Mouse (Mus musculus) G1E-ER4 (cell line): Measurements from ENCODE around the gene Tmem190. TPM values are rescaled to one million over a fixed set of nuclear protein-coding genes. Genes with fewer than 3 reads are reported as not detected.

Experiments used
- GATA1 ChIP-seq: IDR thresholded peaks from one replicate; pipeline ENCODE4 v1.8.0; 2012; ENCODE audit warnings: low read length, inconsistent platforms
- polyA plus RNA-seq: library from polyadenylated mRNA; stranded (reverse); fragments of >175 nt; gene quantifications from 2 replicates; pipeline ENCODE4 v1.2.3, GENCODE M21; 2012

Gene Tmem190
- polyA plus RNA-seq, 1 experiment, result 0.12 TPM

DNA sequence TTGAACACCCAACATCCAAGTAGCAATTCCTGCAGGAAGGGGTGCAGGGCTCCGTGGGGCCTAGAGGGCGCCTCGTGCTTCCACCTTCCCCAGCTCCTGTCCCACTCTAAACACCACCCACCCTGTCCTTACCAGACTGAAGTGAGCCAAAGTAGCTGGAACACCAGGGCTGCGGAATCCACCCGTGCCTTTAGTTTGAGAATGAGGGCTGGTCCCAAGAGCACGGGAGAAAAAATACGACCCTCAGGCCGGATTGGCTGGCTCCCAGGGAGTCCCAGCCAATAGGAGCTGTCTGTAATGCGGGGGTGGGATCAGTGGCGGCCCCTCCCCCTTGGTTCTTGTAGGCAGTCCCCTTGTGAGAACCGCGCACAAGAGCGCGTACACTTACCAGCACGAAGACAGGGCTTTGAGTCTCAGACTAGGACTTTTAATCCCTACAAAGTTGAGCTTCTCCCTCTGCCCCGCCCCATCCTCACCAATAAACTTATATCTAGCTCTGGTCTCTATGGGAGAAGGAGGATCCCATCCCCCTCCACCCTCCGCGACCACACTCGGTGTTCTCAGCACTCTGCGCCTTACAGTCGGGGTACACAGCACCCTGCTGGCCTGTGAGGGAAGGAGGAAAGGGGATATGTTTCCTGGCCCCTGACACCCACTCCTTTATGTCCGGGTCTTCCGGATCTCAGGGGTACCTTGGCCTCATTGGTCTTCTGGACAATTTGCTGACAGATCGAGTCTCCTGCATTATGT lies 29.7 kb upstream of the Tmem190 start, which contains the start of gene Cox6b2:
Cox6b2 (minus strand) TSS at position 274 of the 750 bp plus-strand sequence.
- no peak for TF ChIP-seq GATA1

DNA sequence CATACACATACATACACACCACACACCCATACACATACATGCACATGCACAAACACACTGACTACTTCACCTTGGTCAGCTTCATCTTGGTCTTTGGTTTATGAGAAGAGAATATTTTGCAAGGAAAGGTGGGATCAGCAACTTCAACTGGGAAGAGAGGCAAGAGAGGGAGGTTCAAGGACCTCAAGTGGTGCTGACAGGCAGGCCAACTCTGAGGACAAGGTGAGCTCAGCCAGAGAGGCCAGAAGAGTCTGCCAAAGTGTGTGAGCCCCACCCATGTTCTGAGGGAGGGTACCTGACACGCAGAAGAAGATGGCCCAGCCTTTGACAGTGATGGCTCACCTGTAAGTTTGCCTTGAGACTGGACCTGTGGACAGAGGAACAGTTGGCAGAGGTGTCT lies 23.1 kb upstream of the Tmem190 start:
- TF ChIP-seq GATA1, result no peak

DNA sequence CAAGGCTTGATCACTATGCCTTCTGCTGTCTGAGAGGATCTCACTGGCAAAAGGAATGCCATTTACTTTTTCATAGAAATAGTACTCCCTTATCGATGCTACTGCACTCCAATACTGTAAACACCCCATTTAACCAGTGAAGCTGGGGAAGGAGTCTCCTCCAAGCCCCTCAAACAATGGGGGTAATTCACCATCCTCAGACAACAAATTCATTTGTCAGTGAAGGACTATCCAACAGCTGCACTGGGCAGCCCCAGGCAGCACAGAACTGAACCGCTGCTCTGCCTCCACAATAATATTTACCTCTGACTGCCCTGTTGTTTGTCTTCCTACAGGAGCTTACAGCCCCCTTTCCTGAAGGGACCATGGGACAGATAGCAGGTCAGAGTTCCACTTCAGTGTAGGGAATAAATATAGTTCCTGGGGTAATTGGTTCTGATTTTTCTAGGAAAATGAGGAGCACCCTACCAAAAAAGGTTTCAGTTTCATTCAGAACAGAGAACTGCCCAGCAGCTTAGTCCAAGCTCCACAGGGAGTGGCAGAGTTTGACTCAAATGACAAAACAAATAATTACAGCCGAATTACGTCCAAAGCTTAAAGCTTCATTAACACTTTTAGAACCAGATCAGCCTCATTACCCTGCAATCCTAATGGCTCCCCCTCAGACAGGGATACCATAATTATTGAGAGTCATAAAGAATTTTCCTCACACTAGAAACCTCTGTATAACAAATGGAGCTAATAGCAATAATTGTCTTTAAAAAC lies 17.6 kb upstream of the Tmem190 start:
- TF ChIP-seq GATA1, result no peak

DNA sequence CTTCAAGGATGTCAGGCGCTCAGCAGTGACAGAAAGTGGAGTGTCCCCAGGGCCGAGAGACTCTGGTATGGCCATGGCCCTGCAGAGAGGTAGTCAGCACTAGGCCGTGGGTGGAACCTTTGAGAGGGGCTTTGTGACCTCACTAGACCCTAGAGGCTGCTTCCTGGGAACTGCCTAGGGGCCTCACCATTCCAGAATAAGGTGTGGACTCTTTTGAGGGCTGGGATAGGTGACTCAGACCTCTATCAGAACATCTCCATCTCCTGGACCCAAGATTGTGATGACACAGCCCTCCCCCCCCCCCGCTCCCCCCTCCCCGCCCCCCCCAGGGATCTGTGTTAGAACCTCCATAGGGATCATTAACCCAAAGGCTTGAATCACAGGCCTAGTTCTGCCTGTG lies 11.5 kb upstream of the Tmem190 start, which contains the start of gene Fam71e2:
Fam71e2 (minus strand) TSS at position 101 of the 400 bp plus-strand sequence.
- no peak for TF ChIP-seq GATA1

DNA sequence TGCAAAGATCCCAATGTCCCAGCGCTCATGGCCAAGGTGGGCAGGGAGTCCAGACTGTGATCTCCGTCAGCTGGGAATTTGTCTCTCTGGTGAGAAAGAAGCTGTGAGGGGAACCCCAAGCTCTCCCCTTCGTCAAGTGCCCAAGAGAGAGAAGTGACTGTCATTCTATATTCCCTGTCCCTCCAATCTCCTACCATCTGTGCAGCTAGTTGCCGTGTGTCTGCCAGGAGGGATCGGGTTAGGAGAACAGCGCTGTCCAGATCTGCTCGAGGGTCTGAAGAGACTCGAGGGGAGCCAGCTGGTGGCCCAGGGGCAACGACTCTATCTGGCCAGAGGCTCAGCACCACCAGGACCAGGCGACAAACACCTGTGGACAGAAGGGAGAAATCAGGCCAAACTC lies 6.6 kb upstream of the Tmem190 start:
- no peak for TF ChIP-seq GATA1

DNA sequence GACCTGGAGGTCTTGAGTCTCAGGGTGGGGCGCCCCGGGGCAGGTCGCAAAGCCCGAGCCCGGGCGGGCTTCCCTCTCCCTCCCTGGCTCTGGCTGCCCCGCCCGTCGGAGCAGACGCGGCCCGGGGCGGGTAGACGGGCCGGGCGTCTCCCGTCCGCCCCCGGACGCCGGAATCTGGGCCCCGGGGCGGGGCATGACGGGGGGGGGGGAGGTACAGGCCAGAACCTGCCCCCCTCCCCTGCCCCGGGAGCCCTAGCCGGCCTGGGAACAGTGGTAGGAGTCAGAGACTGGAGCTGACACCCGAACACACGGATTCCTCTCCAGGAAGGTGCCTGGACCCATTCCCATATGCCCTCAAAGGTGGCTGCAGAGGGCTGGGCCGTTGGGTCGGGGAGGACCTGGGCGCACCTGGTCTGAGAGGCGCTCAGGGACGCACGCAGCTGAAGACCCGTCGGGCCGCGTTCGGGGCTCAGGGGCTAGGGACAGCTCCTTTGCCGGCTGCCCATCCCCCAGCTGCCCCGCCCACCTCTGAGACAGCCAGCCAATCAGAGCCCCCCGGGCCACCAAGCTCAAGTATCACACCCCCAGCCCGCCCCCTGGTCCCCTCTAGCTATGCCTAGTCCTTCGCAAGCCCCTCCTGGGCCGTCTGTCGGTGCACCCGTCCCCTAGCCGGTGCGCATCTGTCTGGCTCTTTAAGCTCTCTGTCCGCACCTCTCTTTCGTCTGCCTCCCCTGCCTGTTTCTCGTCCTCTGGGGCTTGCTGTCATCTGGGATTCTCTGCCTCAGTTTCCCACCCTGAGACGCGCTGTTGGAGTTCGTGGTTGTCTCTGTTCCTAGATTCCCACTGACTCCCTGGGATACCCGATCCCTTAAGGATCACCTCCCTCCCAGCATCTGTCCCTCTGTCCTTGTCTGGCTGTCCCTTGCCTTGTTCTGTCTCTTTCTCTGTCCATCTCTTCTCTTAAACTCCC lies 5.6 kb upstream of the Tmem190 start:
- TF ChIP-seq GATA1, result no peak

DNA sequence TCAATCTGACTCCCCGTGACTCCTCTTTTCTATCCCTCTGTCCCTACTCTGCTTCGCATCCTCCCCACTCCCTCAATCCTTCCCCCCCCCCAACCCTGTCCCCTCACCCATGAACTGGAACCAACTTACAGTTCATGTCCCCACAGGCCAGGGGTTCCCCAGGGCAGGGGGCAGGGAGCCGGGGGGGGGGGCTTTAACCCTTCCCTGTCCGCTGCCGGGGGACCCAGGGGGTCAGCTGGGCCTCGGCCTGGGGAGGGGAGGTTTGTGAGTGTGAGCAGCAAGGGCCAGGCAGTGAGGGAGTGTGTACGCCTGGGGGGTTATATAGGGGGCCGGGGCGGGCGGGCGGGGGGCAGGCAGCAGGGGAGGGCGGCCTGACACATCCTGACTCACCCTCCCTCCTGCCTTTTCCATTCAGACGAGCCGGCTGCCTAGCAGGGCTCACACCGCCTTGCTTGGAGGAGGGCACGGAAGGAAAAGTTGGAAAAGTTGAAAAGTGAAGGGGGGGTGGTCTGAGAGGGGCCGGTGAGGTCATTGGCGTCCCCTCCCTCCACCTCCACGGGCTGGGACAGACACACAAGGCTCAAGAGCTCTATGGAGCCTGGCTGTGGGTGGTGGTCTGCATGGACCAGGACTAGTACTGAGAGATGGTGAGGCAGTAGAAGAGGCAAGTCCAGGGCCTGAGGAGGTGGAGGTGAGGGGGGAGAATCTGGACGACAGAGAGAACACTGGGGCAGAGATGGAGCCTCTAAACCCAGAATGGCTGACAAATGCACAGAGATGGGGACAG lies 4.7 kb upstream of the Tmem190 start:
- no peak for TF ChIP-seq GATA1

DNA sequence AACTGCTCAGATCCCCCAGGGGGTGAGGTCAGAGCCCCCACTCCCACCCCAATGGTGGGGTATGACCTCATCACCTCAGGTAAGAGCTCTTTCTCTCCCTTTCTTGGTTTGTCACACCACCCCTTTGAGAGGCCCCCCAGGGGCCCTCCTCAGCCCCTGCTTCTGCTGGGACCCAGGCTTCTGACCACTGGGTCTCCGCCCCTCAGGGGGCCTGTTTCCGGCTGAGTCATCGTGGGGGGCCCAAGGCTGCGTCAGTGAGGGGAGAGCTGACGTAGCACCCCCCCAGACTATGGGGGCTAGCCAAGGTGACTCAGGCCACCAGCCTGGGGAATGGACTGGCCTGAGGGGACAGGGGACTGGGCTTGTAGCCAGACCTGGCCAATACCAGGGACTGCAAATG lies 2.8 kb upstream of the Tmem190 start:
- no peak for TF ChIP-seq GATA1

DNA sequence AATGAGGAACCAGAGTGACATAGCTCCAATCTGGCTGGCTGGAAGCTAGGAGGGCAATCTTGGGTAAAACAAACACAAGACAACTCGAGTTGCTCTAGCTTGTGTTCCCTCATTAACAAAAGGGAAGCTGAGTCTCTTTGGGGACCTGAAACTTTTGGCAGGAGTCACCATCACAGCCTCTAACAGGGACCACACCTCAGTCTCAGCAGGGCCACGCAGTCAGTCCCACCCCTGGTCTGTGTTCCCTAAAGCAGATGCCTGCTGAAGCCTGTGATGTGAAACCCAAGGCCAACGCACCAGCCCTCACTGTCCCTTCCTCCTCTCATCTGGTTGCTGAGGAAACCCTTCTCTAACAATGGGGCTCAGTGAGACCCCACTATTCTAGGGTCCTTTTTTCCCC lies 607 bp upstream of the Tmem190 start:
- no peak for TF ChIP-seq GATA1

DNA sequence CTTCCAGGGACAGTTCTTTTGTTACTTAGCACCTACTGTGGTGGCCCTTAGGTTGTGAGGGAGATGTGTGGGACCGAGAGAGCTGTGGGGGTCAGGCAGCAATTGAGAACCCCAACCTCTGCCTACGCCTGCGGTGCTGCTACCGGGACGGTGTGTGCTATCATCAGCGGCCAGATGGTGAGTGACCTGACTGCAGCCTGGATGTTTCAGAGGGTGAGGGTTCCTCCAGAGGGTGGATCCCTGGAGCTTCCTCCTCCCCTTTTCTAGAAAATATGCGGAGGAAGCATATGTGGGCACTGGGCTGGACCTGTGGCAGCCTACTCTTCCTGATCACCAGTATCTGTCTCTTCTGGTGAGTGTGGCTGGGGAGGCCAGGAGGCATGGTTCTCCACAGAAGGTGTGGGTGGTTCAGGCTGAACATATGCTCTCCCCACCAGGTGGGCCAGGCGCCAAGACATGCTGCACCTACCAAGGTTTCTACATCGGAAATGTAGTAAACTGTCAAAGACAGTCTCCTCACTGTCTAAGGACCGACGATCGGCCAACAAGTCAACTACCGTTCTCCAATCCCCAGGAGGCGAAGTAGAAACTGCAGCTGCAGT lies 1.0 kb downstream of the Tmem190 start:
- no peak for TF ChIP-seq GATA1

DNA sequence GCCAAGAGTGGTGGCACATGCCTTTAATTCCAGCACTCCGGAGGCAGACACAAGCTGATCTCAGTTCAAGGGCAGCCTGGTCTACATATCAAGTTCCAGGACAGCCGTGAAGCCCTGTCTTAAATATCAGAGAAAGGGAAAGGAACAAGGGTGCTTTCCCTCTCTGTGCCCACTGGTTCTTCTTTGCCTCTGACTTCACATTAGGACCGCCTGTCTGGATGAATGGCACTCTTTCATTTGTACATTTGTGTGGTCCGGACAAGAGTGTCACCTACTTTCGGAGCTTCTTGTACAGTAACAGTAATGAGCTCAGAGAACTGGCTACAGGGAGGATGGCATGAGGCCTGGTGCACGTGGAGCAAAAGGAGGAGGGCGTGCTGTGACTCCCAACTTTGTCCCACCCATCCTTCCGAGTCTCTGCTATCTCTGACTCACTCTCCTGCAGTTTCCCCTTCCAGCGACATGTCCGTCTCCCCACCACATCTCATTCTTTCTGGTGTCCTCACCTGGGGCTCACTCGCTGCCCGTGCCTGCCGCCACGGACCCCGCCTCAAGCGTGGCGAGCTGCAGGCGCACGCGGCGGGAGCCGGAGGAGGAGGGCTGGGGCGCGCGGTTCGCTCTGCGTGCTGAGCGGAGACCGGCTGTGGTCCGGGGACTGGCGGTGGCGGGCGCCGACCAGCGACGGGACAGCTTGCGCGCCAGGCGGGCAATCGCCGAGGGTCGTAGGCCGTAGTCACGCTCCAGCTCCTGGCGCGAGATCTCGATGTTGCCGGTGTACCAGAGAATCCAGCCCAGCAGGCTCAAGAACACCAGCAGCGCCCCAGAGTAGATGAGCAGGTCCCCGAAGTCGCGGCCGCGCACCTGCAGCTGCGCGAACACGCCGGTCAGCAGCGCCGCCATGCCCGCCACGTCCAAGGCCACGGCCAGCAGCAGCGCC lies 6.0 kb downstream of the Tmem190 start:
- no peak for TF ChIP-seq GATA1

DNA sequence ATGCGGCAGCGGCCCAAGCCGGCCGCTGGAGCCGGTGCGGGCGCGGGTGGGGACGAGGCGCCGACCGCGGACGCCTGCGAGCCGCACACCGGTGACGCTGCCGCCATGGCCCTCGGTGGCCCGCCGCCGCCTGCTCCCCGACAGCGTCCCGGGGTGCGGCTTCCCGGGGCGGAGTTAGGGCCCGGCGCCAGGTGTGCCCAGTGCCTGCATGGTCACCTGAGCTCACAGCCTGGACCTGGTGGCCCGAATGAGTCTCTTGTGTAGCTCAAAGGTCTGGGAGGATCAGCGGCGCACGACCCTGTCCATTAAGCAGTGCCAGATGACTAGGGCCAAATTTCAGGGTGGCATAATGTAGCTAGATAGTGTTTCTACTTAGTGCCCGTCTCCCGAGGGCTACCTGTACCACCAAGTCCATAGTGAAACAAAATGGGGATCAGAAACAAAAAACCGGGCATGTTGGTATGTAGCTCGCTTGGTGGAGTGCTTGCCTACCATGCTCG lies 6.7 kb downstream of the Tmem190 start, which contains the start of gene Tmem238:
Tmem238 (minus strand) TSS at position 221 of the 500 bp plus-strand sequence.
- no peak for TF ChIP-seq GATA1
